Mouse (Mus musculus) stomach, postnatal 0 days (tissue): ENCODE results near the gene Borcs6. TPM values are rescaled to one million over a fixed set of nuclear protein-coding genes. Genes with fewer than 3 reads are reported as not detected.

Source experiments
- ATAC-seq: fragments of 200-750 bp; cut with Nextera tagmentation; 2 replicates; pipeline ENCODE4 v1.8.0; 2017; ENCODE audit not compliant: low FRiP score, low TSS enrichment
- DNase-seq: peaks from one replicate; pipeline ENCODE4 v3.0.0-alpha.2; 2016; ENCODE audit warnings: low spot score
- H3K27ac ChIP-seq: fragments of 300-500 bp; sonication (generic); replicated peaks from 2 replicates; pipeline ENCODE4 v1.5.1; 2014; ENCODE audit warnings: mild to moderate bottlenecking, control low read depth
- H3K27me3 ChIP-seq: fragments of 300-500 bp; sonication (generic); 2 replicates; pipeline ENCODE4 v1.6.1; 2014; ENCODE audit warnings: low read length; ENCODE audit not compliant: control insufficient read depth, insufficient read depth
- H3K36me3 ChIP-seq: fragments of 300-500 bp; sonication (generic); 2 replicates; pipeline ENCODE4 v1.6.1; 2014; ENCODE audit warnings: low read length, mixed read lengths; ENCODE audit not compliant: control insufficient read depth, insufficient read depth
- H3K4me1 ChIP-seq: fragments of 300-500 bp; sonication (generic); replicated peaks from 2 replicates; pipeline ENCODE4 v1.6.1; 2014; ENCODE audit warnings: antibody characterized with exemption; ENCODE audit not compliant: control insufficient read depth, insufficient read depth
- H3K4me2 ChIP-seq: fragments of 300-500 bp; sonication (generic); replicated peaks from 2 replicates; pipeline ENCODE4 v1.6.1; 2014; ENCODE audit warnings: low read depth, mild to moderate bottlenecking, control low read depth, moderate library complexity
- H3K4me3 ChIP-seq: fragments of 300-500 bp; sonication (generic); 2 replicates; pipeline ENCODE4 v1.5.1; 2014; ENCODE audit warnings: low read depth, low read length, control low read depth
- H3K9ac ChIP-seq: fragments of 300-500 bp; sonication (generic); 2 replicates; pipeline ENCODE4 v1.6.1; 2014; ENCODE audit warnings: mild to moderate bottlenecking, low read length, control low read depth, mixed read lengths
- H3K9me3 ChIP-seq: fragments of 300-500 bp; sonication (generic); 2 replicates; pipeline ENCODE4 v1.6.1; 2016; ENCODE audit warnings: low read length; ENCODE audit not compliant: control insufficient read depth
- CTCF ChIP-seq: IDR thresholded peaks from 2 replicates; pipeline ENCODE4 v1.5.1; 2016; ENCODE audit warnings: antibody characterized with exemption, low read depth, mild to moderate bottlenecking, moderate library complexity
- EP300 ChIP-seq: optimal IDR thresholded peaks from 2 replicates; pipeline ENCODE3; 2016; ENCODE audit warnings: antibody characterized with exemption
- WGBS: fragments of 180-500 bp; shearing (Covaris S2); extraction: QIAGEN DNeasy Blood & Tissue Kit; methylation state at CpG from one replicate; pipeline ENCODE4 v1.1.7; 2014; 5-methylcytosine and 5-hydroxymethylcytosine counted together
- polyA plus RNA-seq: library from polyadenylated mRNA; unstranded; fragments of >200 nt; fragmentation: Nextera tagmentation; extraction: Ambion mirVana; gene quantifications from 2 replicates; pipeline ENCODE4 v1.2.1, GENCODE M21; 2015

Gene Borcs6
- polyA plus RNA-seq, 1 experiment from 2014 or later: 14.6 TPM

- no peak for TF ChIP-seq EP300
- no peak for TF ChIP-seq CTCF
- 88% methylated on average over 14 of the region's 14 CpGs for WGBS
- peaks cover 89% of the 10 kb centered on the region for H3K36me3 ChIP-seq
- no peaks in the 10 kb centered on the region for H3K9me3 ChIP-seq
- H3K27me3 ChIP-seq: no peaks in the 10 kb centered on the region
- no peak overlapping the region for H3K9ac ChIP-seq
- ATAC-seq: no peak
- no peak overlapping the region for H3K4me2 ChIP-seq
- no peaks in the 10 kb centered on the region; the same call in 1 of the 2 replicates for H3K4me1 ChIP-seq
- no peak overlapping the region for H3K27ac ChIP-seq
- H3K4me3 ChIP-seq: no peak overlapping the region
- DNase-seq: no peak
Measured at GRCm38 (mm10) chr11:69104487-69104886, 45.0 kb downstream of the Borcs6 start.

DNA sequence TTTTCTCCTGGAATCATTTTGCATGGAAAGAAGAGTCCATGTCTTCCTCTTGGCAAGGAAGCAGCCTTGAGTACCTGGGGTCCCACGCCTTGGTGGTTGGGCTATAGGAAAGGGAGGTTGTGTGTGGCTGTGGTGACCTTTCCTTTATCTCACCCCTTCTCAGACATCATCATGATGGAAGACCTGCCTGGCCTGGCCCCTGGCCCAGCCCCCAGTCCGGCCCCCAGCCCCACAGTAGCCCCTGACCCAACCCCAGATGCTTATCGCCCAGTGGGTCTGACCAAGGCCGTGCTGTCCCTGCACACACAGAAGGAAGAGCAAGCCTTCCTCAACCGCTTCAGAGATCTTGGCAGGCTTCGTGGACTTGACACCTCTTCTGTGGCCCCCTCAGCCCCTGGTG is 45.7 kb downstream of the Borcs6 start:
- ATAC-seq: no peak
- 85% methylated on average over 6 of the region's 6 CpGs for WGBS
- H3K9ac ChIP-seq: no peak overlapping the region
- H3K4me2 ChIP-seq: no peak overlapping the region
- no peak overlapping the region for H3K27ac ChIP-seq
- no peak for TF ChIP-seq EP300
- no peak for TF ChIP-seq CTCF
- H3K36me3 ChIP-seq: peaks cover 91% of the 10 kb centered on the region
- no peak overlapping the region for H3K4me3 ChIP-seq
- no peaks in the 10 kb centered on the region; the same call in 1 of the 2 replicates for H3K4me1 ChIP-seq
- H3K27me3 ChIP-seq: no peaks in the 10 kb centered on the region
- H3K9me3 ChIP-seq: no peaks in the 10 kb centered on the region
- DNase-seq: no peak

- WGBS: 68% methylated on average over 2 of the region's 2 CpGs
- Histone ChIP-seq H3K36me3 (peaks cover 86% of the 10 kb centered on the region), H3K4me3 (no peak overlapping the region), H3K9ac (no peak overlapping the region), H3K27ac (no peak overlapping the region), H3K4me2 (no peak overlapping the region), H3K9me3 (no peaks in the 10 kb centered on the region), H3K27me3 (no peaks in the 10 kb centered on the region), H3K4me1 (no peaks in the 10 kb centered on the region)
- no peak for DNase-seq
- ATAC-seq: no peak
- TF ChIP-seq CTCF (no peak), EP300 (no peak)
Measured at GRCm38 (mm10) chr11:69105796-69106195, 46.3 kb downstream of the Borcs6 start.

DNA sequence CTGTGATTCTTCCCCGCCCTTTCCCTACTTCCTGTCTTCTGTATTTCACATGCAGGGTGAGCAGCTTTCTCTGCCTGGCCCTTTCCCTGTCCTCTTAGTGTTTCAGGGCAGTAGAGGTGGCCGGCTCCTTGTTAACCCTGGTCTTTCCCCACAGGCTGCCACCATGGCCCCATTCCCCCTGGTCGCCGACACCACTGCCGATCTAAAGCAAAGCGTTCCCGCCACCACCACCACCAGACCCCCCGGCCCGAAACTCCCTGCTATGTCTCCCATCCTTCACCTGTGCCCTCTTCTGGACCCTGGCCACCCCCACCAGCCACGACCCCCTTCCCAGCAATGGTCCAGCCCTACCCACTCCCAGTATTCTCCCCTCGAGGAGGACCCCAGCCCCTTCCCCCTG is 46.8 kb downstream of the Borcs6 start:
- no peaks in the 10 kb centered on the region for H3K27me3 ChIP-seq
- DNase-seq: no peak

GRCm38 (mm10) chr11:69106842-69107241 is 47.3 kb downstream of the Borcs6 start:
- Histone ChIP-seq H3K36me3 (peaks cover 76% of the 10 kb centered on the region), H3K4me2 (no peak overlapping the region), H3K9me3 (no peaks in the 10 kb centered on the region), H3K9ac (no peak overlapping the region), H3K27ac (no peak overlapping the region), H3K4me1 (no peaks in the 10 kb centered on the region), H3K27me3 (no peaks in the 10 kb centered on the region), H3K4me3 (no peak overlapping the region)
- no peak for ATAC-seq
- no peak for TF ChIP-seq CTCF
- no peak for TF ChIP-seq EP300
- no peak for DNase-seq
- WGBS: 86% methylated on average over 11 of the region's 11 CpGs

More for the DNA sequence above, 46.8 kb downstream of the Borcs6 start:
- no peak for ATAC-seq
- H3K27ac ChIP-seq: no peak overlapping the region
- H3K9me3 ChIP-seq: no peaks in the 10 kb centered on the region
- H3K4me2 ChIP-seq: no peak overlapping the region
- 90% methylated on average over 11 of the region's 11 CpGs for WGBS
- no peak for TF ChIP-seq EP300
- TF ChIP-seq CTCF: no peak
- no peaks in the 10 kb centered on the region for H3K4me1 ChIP-seq
- no peak overlapping the region for H3K4me3 ChIP-seq
- no peak overlapping the region for H3K9ac ChIP-seq
- peaks cover 81% of the 10 kb centered on the region for H3K36me3 ChIP-seq

- no peak overlapping the region for H3K27ac ChIP-seq
- H3K4me3 ChIP-seq: no peak overlapping the region
- H3K4me2 ChIP-seq: no peak overlapping the region
- ATAC-seq (no peak), DNase-seq (no peak)
- no peaks in the 10 kb centered on the region for H3K9me3 ChIP-seq
- H3K36me3 ChIP-seq: peaks cover 68% of the 10 kb centered on the region
- WGBS: 90% methylated on average over 11 of the region's 11 CpGs
- TF ChIP-seq EP300: no peak
- no peak for TF ChIP-seq CTCF
- H3K9ac ChIP-seq: no peak overlapping the region
- H3K4me1 ChIP-seq: no peaks in the 10 kb centered on the region
- no peaks in the 10 kb centered on the region for H3K27me3 ChIP-seq
Measured at GRCm38 (mm10) chr11:69107676-69108075, 48.2 kb downstream of the Borcs6 start.

GRCm38 (mm10) chr11:69108223-69108622 is 48.7 kb downstream of the Borcs6 start:
- no peaks in the 10 kb centered on the region for H3K9me3 ChIP-seq
- no peaks in the 10 kb centered on the region for H3K27me3 ChIP-seq
- DNase-seq (no peak), ATAC-seq (no peak)
- H3K9ac ChIP-seq: no peak overlapping the region
- no peak overlapping the region for H3K4me2 ChIP-seq
- H3K27ac ChIP-seq: no peak overlapping the region
- TF ChIP-seq EP300: no peak
- TF ChIP-seq CTCF: no peak
- peaks cover 62% of the 10 kb centered on the region for H3K36me3 ChIP-seq
- H3K4me3 ChIP-seq: no peak overlapping the region
- no peaks in the 10 kb centered on the region for H3K4me1 ChIP-seq
- WGBS: 92% methylated on average over 9 of the region's 9 CpGs
